Mouse (Mus musculus) megakaryocyte, embryonic 14.5 days (primary cell): ENCODE results near the gene Bpifa3.

Source experiments
- FLI1 ChIP-seq: IDR thresholded peaks from 2 replicates; pipeline ENCODE4 v1.6.1; 2012; ENCODE audit warnings: low read length, inconsistent platforms, mixed read lengths
- GATA1 ChIP-seq: IDR thresholded peaks from 3 replicates; pipeline ENCODE4 v1.6.1; 2012; ENCODE audit warnings: mixed read lengths, low read length, inconsistent platforms, borderline replicate concordance

GRCm38 (mm10) chr2:154163306-154163705 lies 33.2 kb downstream of the Bpifa3 start:
- TF ChIP-seq GATA1, result no peak
- TF ChIP-seq FLI1, result no peak
